Mouse (Mus musculus) B cell, adult 2 months (primary cell): ENCODE data around the gene Rsu1.

ENCODE experiments used
- DNase-seq, 2 experiments: peaks; one replicate each; pipeline ENCODE4 v3.0.0; 2022

Gene Rsu1

GRCm38 (mm10) chr2:13145245-13145644 is 126.0 kb downstream of the Rsu1 start:
- DNase-seq = no peak

GRCm38 (mm10) chr2:13134890-13135289 is 136.3 kb downstream of the Rsu1 start:
- no peak for DNase-seq

GRCm38 (mm10) chr2:13132841-13133240 is 138.4 kb downstream of the Rsu1 start:
- no peak for DNase-seq

GRCm38 (mm10) chr2:13132406-13132805 is 138.8 kb downstream of the Rsu1 start:
- no peak for DNase-seq

GRCm38 (mm10) chr2:13129859-13130258 is 141.4 kb downstream of the Rsu1 start:
- no peak for DNase-seq

GRCm38 (mm10) chr2:13129337-13129736 is 141.9 kb downstream of the Rsu1 start:
- no peak for DNase-seq

GRCm38 (mm10) chr2:13120461-13120860 is 150.8 kb downstream of the Rsu1 start:
- no peak for DNase-seq

GRCm38 (mm10) chr2:13117896-13118295 is 153.3 kb downstream of the Rsu1 start:
- no peak for DNase-seq

GRCm38 (mm10) chr2:13106531-13106930 is 164.7 kb downstream of the Rsu1 start:
- DNase-seq = no peak

GRCm38 (mm10) chr2:13104388-13104787 is 166.8 kb downstream of the Rsu1 start:
- no peak for DNase-seq

- DNase-seq = no peak
Measured at GRCm38 (mm10) chr2:13103797-13104200, 167.4 kb downstream of the Rsu1 start.

- no peak for DNase-seq
Measured at GRCm38 (mm10) chr2:13094045-13094444, 177.2 kb downstream of the Rsu1 start.

- DNase-seq = no peak
Measured at GRCm38 (mm10) chr2:13093570-13093969, 177.6 kb downstream of the Rsu1 start.

- no peak for DNase-seq
Measured at GRCm38 (mm10) chr2:13091399-13092015, 179.7 kb downstream of the Rsu1 start.

- no peak for DNase-seq
Measured at GRCm38 (mm10) chr2:13090841-13091240, 180.4 kb downstream of the Rsu1 start.

- DNase-seq = no peak
Measured at GRCm38 (mm10) chr2:13089861-13090260, 181.4 kb downstream of the Rsu1 start.

- no peak for DNase-seq
Measured at GRCm38 (mm10) chr2:13088266-13088665, 182.9 kb downstream of the Rsu1 start.

- DNase-seq = no peak
Measured at GRCm38 (mm10) chr2:13087811-13088210, 183.4 kb downstream of the Rsu1 start.

GRCm38 (mm10) chr2:13084223-13084622 is 187.0 kb downstream of the Rsu1 start:
- DNase-seq = no peak

GRCm38 (mm10) chr2:13080476-13080875 is 190.7 kb downstream of the Rsu1 start:
- no peak for DNase-seq

GRCm38 (mm10) chr2:13072243-13072642 is 199.0 kb downstream of the Rsu1 start:
- DNase-seq = no peak

GRCm38 (mm10) chr2:13060426-13061170 is 210.6 kb downstream of the Rsu1 start:
- DNase-seq = no peak

- no peak for DNase-seq
Measured at GRCm38 (mm10) chr2:13048649-13049048, 222.6 kb downstream of the Rsu1 start.

GRCm38 (mm10) chr2:13044555-13044954 is 226.7 kb downstream of the Rsu1 start:
- no peak for DNase-seq

GRCm38 (mm10) chr2:13039785-13040184 is 231.4 kb downstream of the Rsu1 start:
- no peak for DNase-seq
